Mouse (Mus musculus) activated CD4-positive, CD25-positive, alpha-beta regulatory T cell, adult 4 months (primary cell): ENCODE results near the gene Rhox7a. TPM values are rescaled to one million over a fixed set of nuclear protein-coding genes. Genes with fewer than 3 reads are reported as not detected.
"Not testable (repeated sequence)": the region's sequence is repeated elsewhere in the genome, so short reads cannot be mapped to it uniquely, and the experiment has no call there.

Experiments used
- ATAC-seq: one replicate; pipeline ENCODE4 v1.8.0; 2017
- polyA plus RNA-seq, 2 experiments: library from polyadenylated mRNA; unstranded; fragments of 100-300 nt; shearing (Covaris generic); gene quantifications; one replicate each; pipeline ENCODE4 v1.2.1; 2017

The Rhox7a gene
- not detected for polyA plus RNA-seq

DNA sequence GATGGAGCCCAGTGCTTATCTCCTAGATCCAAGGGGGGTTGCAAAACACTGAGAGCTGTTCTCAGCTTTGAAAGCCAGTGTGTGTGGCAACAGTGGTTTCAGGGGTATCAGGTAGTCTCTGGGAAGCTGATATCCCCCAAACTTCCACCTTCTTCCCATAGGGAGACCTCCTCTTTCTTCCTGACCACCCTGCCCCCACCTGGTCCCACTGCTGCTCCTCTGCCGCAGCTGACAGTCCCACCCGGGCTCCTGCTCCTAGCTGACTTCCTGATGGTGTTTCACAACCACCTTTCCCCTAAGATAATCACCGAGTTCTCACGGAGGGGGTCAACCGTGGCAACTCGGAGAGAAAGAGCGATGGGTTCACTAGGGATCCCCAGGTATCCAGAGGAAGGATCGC is at the start of gene Rhox7a:
Gene Rhox7a (plus strand): TSS at position 301 of the 400 bp plus-strand sequence.
- not testable (repeated sequence) for ATAC-seq

DNA sequence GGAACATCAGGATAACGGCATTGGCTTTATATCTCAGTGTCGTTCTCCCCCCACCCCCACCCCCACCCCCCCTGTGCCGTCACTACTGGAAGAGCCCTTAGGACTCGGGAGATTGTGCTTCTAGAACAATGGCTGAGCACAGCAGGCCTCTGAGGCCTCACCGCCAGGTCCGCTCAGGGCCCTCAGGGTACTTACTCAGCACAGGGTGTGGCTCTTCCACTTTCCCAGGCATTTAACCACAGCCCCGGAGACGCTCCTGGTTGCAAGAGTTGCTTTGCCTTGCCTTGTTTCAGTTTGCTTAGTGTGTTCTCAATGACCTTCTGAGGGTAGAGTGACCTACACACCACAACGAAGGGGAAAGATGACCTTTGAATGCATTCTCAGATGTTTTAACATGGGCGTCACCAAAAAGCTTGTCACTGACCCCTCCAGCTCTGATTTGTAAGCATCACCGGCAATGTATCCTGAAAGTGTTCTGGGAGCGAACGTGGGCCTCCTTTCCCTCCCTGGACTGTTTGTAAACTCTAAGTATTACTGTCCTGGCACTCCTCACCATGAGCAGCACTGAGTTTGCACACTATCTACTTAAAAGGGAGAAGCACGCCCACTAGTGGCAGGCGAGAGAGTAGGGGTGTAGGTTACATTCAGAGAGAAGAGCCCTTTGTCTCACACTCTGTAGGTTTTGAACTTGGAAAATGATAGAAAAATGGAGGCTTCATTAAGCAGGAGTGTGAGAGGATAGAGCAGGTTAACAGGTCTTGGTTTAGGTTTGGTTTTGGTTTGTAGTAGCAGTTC is 24.0 kb upstream of the Rhox7a start:
- no peak for ATAC-seq

DNA sequence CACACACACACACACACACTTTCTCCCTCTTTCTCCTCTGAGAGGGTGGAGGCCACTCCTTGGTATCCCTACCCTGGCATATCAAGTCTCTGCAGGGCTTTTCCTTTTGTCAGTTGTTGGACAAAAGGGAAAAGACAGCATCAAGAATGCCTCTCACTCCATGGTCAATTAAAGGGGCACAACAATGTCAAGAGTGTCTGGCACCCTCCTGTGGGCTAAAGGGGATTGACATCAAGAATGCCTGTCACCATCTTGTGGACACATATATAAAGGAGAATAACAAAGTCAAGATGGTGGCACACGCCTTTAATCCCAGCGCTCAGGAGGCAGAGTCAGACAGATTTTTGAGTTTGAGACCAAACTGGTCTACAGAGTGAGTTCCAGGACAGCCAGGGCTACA is 22.1 kb upstream of the Rhox7a start:
- no peak for ATAC-seq

DNA sequence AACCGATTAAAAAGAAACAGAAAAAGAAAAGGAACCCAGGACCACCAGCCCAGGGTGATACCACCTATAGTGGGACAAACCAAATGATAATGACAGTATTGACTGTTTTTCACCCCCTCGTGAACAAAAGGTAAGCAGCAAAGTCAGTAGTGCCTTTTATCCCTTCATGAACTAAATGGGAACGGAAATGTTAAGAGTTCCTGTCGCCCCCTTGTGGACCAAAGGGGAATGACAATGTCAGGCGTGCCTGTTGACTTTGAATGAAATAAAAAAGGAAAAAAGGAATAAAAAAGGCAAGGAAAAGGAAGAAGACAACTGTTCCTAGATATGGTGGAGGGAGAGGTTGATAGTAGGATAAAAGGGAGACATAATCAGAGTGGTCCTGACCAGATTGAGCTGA is 20.3 kb upstream of the Rhox7a start:
- no peak for ATAC-seq

DNA sequence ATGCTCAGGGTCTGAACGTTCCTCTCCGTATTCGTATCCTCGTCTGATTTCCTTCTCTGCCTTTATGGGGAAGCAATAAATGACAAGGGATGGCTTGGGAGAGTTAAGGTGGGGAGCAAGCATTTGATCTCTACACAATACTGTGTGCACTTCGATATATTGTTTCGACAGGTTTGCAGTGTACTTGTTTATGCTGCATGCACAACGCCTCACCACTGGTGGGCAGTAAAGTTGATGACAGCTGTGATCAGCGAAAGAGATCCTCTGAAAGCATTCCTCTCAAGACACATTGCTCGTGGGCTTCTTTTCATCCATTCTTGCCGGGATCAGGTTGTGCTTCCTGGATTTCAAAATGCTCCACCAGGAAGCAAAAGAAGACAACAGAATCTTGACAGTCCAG is 15.8 kb upstream of the Rhox7a start:
- no peak for ATAC-seq

DNA sequence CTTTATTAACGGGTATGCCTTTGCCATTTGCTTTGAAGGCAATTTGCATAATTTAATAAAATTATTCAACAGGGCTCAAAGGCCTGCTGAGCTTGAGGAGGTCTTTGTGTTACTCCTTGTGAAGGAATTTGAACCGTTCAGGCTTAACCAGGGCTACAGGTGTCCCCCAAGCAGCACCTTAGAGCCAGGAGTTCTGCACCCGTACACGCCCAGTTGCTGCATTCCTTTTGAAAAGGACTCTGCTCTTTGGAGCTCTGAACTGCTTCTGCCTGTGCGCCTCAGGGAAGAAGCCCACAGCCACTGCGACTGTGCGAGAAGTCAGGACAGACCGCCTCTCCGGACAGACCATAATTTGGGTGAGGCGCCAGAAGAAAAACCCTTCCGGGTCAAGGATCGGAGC is 4.9 kb upstream of the Rhox7a start, which contains the start of gene Rhox6:
Gene Rhox6 (plus strand): TSS at position 301 of the 400 bp plus-strand sequence.
- not testable (repeated sequence) for ATAC-seq

DNA sequence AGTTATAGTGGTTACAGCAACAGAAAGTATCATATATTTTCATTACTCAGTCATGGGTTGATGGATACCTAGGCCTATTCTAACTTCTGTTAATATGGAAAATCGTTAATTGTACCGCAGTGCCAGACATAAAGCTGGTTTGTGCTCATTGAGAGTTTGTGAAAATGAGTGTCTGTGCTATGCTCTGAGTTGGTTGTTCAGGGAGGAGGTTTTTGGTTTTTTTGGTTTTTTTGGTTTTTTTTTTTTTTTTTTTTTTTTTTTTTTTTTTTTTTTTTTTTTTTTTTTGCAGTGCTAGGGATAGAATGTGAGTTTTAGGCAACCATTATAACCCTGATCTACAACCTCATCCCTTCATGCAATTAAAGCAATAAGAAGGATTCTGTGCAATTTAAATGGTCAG is 40.2 kb downstream of the Rhox7a start:
- ATAC-seq = no peak

DNA sequence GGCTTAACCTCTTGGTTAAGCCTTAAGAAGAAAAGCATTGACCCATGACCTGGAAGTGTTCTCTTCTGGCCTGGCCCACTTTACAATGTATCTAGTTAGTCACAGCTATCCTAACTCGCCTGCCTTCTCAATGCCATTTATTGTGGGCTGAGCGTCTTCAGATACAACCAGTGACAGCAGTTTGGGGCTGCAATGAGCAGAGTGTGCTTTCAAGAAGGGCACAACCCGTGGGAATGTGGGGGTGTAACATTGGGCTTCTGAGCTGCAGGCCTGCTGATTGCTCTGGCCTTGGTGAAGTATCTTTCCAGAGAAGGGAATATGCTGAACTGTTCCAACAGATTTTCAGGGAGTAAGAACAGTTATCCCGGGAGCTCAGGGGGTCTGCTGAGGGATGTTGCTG is 47.4 kb downstream of the Rhox7a start, which contains the start of gene Rhox8:
Gene Rhox8 (minus strand): TSS at position 101 of the 400 bp plus-strand sequence.
- no peak for ATAC-seq

Other genes with a start within 250 kb of the Rhox7a start
- under 1 TPM in 1 of 2 experiments, not detected in 1; 0.45 TPM for gene Rhox4f, start 224.0 kb upstream of the Rhox7a start, polyA plus RNA-seq
- not detected for gene Rhox3g, start 203.1 kb upstream of the Rhox7a start, polyA plus RNA-seq
- gene Rhox2g, start 188.2 kb upstream of the Rhox7a start, polyA plus RNA-seq = not detected
- gene Rhox4g, start 180.4 kb upstream of the Rhox7a start, polyA plus RNA-seq = not detected
- not detected for gene Rhox3h, start 162.9 kb upstream of the Rhox7a start, polyA plus RNA-seq
- not detected for gene Rhox2h, start 158.4 kb upstream of the Rhox7a start, polyA plus RNA-seq
- gene Rhox5, start 26.8 kb upstream of the Rhox7a start, polyA plus RNA-seq = not detected
- gene Rhox6, start 4.8 kb upstream of the Rhox7a start, polyA plus RNA-seq = not detected
- under 1 TPM in 1 of 2 experiments, not detected in 1; 0.46 TPM for gene Rhox8, start 47.3 kb downstream of the Rhox7a start, polyA plus RNA-seq
- not detected for gene Rhox7b, start 65.5 kb downstream of the Rhox7a start, polyA plus RNA-seq
- not detected for gene Rhox9, start 70.1 kb downstream of the Rhox7a start, polyA plus RNA-seq
- under 1 TPM in 1 of 2 experiments, not detected in 1; 0.36 TPM for gene Btg1-ps1, start 187.1 kb downstream of the Rhox7a start, polyA plus RNA-seq
- not detected for gene Btg1-ps2, start 211.4 kb downstream of the Rhox7a start, polyA plus RNA-seq
- gene Rhox10, start 234.8 kb downstream of the Rhox7a start, polyA plus RNA-seq = not detected